Mouse (Mus musculus) spleen, adult 2 months (tissue): ENCODE measurements at regions not wholly inside any gene's neighbourhood (a gene's known extent, or its start where the extent isn't known, plus 50 kb on each side); places are given as distances from the start of the nearest gene placed in this dataset.

Experiments
- CTCF ChIP-seq: fragments of 200-500 bp; IDR thresholded peaks from 2 replicates; pipeline ENCODE4 v1.5.1; 2011; ENCODE audit warnings: mild to moderate bottlenecking, inconsistent platforms; ENCODE audit not compliant: insufficient read depth, insufficient read length, insufficient replicate concordance; ENCODE audit errors: extremely low read depth
- POLR2A ChIP-seq: fragments of 200-500 bp; IDR thresholded peaks from 2 replicates; pipeline ENCODE4 v1.6.1; 2011; ENCODE audit warnings: low read depth, low read length, inconsistent platforms

DNA sequence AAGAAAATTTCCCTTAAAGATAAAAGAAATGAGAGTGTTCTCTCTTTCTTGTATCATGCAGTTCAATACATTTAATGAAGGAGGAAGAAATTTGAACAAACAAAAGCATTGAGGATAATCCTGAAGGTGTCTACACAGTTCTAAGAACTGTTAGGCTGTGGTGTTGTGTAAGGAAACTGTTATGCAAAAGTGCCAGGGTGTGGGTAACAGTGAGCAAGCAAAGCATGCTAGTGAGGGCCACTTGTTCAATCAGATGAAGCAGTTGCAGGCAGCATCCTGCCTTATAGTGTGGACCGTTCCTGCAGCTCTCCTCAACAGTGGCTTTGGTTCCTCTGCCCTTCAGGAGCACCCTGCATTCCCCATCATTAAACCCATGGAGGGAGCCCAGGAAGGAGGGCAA is 177.1 kb upstream of the Marcks start:
- TF ChIP-seq CTCF (no peak), POLR2A (no peak)
